Mouse (Mus musculus) kidney, adult 18-20 months (tissue): ENCODE data around the gene Ppp1r12c.
"Not testable (repeated sequence)": the region's sequence is repeated elsewhere in the genome, so short reads cannot be mapped to it uniquely, and the experiment has no call there.

ENCODE experiments used
- DNase-seq: peaks from one replicate; pipeline ENCODE4 v3.0.0; 2021

The Ppp1r12c gene

GRCm38 (mm10) chr7:4501558-4502397, at the start of gene Ppp1r12c:
Gene Ppp1r12c, minus strand, starts transcription at chr7:4501680.
- DNase-seq = peak; percentile 95

- DNase-seq = no peak
These were observed 45.8 kb upstream of the Ppp1r12c start, which contains the start of gene Syt5 for GRCm38 (mm10) chr7:4547221-4547641. Gene Syt5, minus strand, starts transcription at chr7:4547541.

GRCm38 (mm10) chr7:4546591-4547131, 45.2 kb upstream of the Ppp1r12c start:
- DNase-seq = peak; percentile 33

GRCm38 (mm10) chr7:4546050-4546449, 44.6 kb upstream of the Ppp1r12c start:
- DNase-seq = no peak

- no peak for DNase-seq
These were observed 40.5 kb upstream of the Ppp1r12c start for GRCm38 (mm10) chr7:4542013-4542412.

GRCm38 (mm10) chr7:4541344-4541743, 39.9 kb upstream of the Ppp1r12c start:
- no peak for DNase-seq

- DNase-seq = no peak
These were observed 37.5 kb upstream of the Ppp1r12c start for GRCm38 (mm10) chr7:4539019-4539418.

- DNase-seq = no peak
These were observed 35.7 kb upstream of the Ppp1r12c start for GRCm38 (mm10) chr7:4537181-4537580.

GRCm38 (mm10) chr7:4536369-4536768, 34.9 kb upstream of the Ppp1r12c start:
- DNase-seq = no peak

- DNase-seq = peak; percentile 72
These were observed 30.7 kb upstream of the Ppp1r12c start, which contains the start of gene Dnaaf3 for GRCm38 (mm10) chr7:4532005-4532729. Gene Dnaaf3, minus strand, starts transcription at chr7:4532453.

GRCm38 (mm10) chr7:4530166-4530565, 28.7 kb upstream of the Ppp1r12c start:
- DNase-seq = not testable (repeated sequence)

- no peak for DNase-seq
These were observed 25.8 kb upstream of the Ppp1r12c start for GRCm38 (mm10) chr7:4527302-4527689.

- DNase-seq = peak; percentile 57
These were observed 25.1 kb upstream of the Ppp1r12c start for GRCm38 (mm10) chr7:4526341-4527301.

- DNase-seq = peak; percentile 34
These were observed 22.9 kb upstream of the Ppp1r12c start, which contains the start of gene Tnni3 for GRCm38 (mm10) chr7:4524212-4524922. Gene Tnni3, minus strand, starts transcription at chr7:4524229.

GRCm38 (mm10) chr7:4523205-4524130, 22.0 kb upstream of the Ppp1r12c start:
- no peak for DNase-seq

- DNase-seq = no peak
These were observed 20.8 kb upstream of the Ppp1r12c start for GRCm38 (mm10) chr7:4522292-4522691.

- DNase-seq = no peak
These were observed 19.9 kb upstream of the Ppp1r12c start for GRCm38 (mm10) chr7:4521231-4522003.

- no peak for DNase-seq
These were observed 17.0 kb upstream of the Ppp1r12c start for GRCm38 (mm10) chr7:4518487-4518886.

- no peak for DNase-seq
These were observed 15.0 kb upstream of the Ppp1r12c start, which contains the start of gene Tnnt1 for GRCm38 (mm10) chr7:4516332-4517050. Gene Tnnt1, minus strand, starts transcription at chr7:4516382.
